Mouse (Mus musculus) lung, embryonic 15.5 days (tissue): ENCODE measurements at regions not wholly inside any gene's neighbourhood (a gene's known extent, or its start where the extent isn't known, plus 50 kb on each side); places are given as distances from the start of the nearest gene placed in this dataset.
"Not testable (repeated sequence)": the region's sequence is repeated elsewhere in the genome, so short reads cannot be mapped to it uniquely, and the experiment has no call there.

Experiments
- ATAC-seq: fragments of 200-750 bp; cut with Nextera tagmentation; 2 replicates; pipeline ENCODE4 v1.8.0; 2017; ENCODE audit warnings: moderate number of reproducible peaks, borderline replicate concordance; ENCODE audit not compliant: low FRiP score, low TSS enrichment; ENCODE audit errors: extremely low read depth
- H3K27ac ChIP-seq: fragments of 300-500 bp; sonication (generic); 2 replicates; pipeline ENCODE4 v1.5.1; 2015; ENCODE audit warnings: moderate library complexity, mild to moderate bottlenecking, inconsistent platforms
- H3K27me3 ChIP-seq: fragments of 300-500 bp; sonication (generic); 2 replicates; pipeline ENCODE4 v1.6.1; 2015; ENCODE audit warnings: inconsistent platforms
- H3K36me3 ChIP-seq: fragments of 300-500 bp; sonication (generic); 2 replicates; pipeline ENCODE4 v1.6.1; 2015; ENCODE audit warnings: inconsistent platforms
- H3K4me1 ChIP-seq: fragments of 300-500 bp; sonication (generic); 2 replicates; pipeline ENCODE4 v1.6.1; 2015; ENCODE audit warnings: inconsistent platforms
- H3K4me2 ChIP-seq: fragments of 300-500 bp; sonication (generic); 2 replicates; pipeline ENCODE4 v1.6.1; 2015; ENCODE audit warnings: inconsistent platforms, mild to moderate bottlenecking, moderate library complexity
- H3K4me3 ChIP-seq: fragments of 300-500 bp; sonication (generic); 2 replicates; pipeline ENCODE4 v1.5.1; 2015; ENCODE audit warnings: mild to moderate bottlenecking, inconsistent platforms
- H3K9ac ChIP-seq: fragments of 300-500 bp; sonication (generic); 2 replicates; pipeline ENCODE4 v1.6.1; 2015; ENCODE audit warnings: inconsistent platforms
- H3K9me3 ChIP-seq: fragments of 300-500 bp; sonication (generic); 2 replicates; pipeline ENCODE4 v1.6.1; 2016; ENCODE audit warnings: inconsistent platforms
- WGBS: fragments of 180-500 bp; shearing (Covaris S2); methylation state at CpG from one replicate; pipeline ENCODE4 v1.1.7; 2015; 5-methylcytosine and 5-hydroxymethylcytosine counted together

GRCm38 (mm10) chr12:5943346-5943925, 568.0 kb upstream of the Klhl29 start:
- no peaks in the 10 kb centered on the region for H3K9me3 ChIP-seq
- H3K9ac ChIP-seq: no peak overlapping the region
- WGBS: 82% methylated on average over 11 of the region's 11 CpGs
- ATAC-seq: no peak
- no peak overlapping the region for H3K27ac ChIP-seq
- no peak overlapping the region for H3K4me3 ChIP-seq
- H3K4me1 ChIP-seq: no peaks in the 10 kb centered on the region
- H3K36me3 ChIP-seq: no peaks in the 10 kb centered on the region
- H3K4me2 ChIP-seq: no peak overlapping the region
- no peaks in the 10 kb centered on the region for H3K27me3 ChIP-seq

DNA sequence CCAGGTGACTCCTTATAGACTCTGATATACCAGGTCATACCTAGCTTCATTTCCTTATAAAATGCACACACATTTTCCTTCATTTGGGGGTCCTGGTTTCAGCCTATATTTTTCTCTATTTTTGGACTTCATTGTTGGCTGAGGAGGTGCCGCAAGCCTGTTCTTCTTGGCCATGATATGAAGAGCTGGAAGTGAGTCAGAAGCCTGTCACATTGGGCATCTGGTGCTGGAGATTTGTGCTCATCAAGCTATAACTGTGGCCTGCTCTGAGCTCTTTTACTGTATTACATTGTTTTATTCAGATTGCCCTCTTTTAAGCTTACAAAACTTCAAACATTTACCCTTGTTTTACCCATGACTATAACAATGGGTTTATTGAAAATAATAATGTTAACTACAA, 545.8 kb upstream of the Klhl29 start:
- ATAC-seq: no peak
- WGBS: 85% methylated on average over 1 of the region's 1 CpGs
- Histone ChIP-seq H3K27ac (no peak overlapping the region), H3K4me3 (no peak overlapping the region), H3K27me3 (no peaks in the 10 kb centered on the region), H3K9ac (no peak overlapping the region), H3K4me2 (no peak overlapping the region), H3K36me3 (no peaks in the 10 kb centered on the region), H3K9me3 (no peaks in the 10 kb centered on the region), H3K4me1 (no peaks in the 10 kb centered on the region)

- H3K4me1 ChIP-seq: no peaks in the 10 kb centered on the region
- no peak overlapping the region for H3K27ac ChIP-seq
- no peak for ATAC-seq
- no peaks in the 10 kb centered on the region for H3K36me3 ChIP-seq
- H3K4me2 ChIP-seq: no peak overlapping the region
- H3K9me3 ChIP-seq: no peaks in the 10 kb centered on the region
- H3K27me3 ChIP-seq: no peaks in the 10 kb centered on the region
- no peak overlapping the region for H3K9ac ChIP-seq
- H3K4me3 ChIP-seq: no peak overlapping the region
- 66% methylated on average over 1 of the region's 1 CpGs for WGBS
Measured at GRCm38 (mm10) chr12:5918030-5918429, 542.5 kb upstream of the Klhl29 start.

DNA sequence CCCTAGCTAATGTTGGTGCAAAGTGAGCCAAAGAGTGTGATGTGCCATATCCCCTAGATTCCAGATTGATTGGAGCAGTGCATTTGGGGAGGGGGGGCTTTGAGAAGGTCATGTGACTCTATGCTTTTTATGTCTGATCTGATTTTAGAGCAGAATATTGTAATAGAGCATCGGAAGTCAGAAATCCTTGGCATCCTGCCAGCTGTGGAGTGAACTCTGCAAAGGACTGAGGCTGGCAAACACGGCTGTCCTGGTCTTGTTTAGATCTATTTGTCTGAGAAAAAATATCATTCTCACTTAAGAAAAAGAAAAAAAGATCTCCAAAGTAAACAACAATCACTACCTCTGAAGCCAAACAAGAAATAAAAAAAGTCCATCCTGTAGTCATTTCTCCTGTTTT, 530.8 kb upstream of the Klhl29 start:
- Histone ChIP-seq H3K9ac (no peak overlapping the region), H3K27ac (no peak overlapping the region), H3K4me2 (no peak overlapping the region), H3K27me3 (no peaks in the 10 kb centered on the region), H3K9me3 (no peaks in the 10 kb centered on the region), H3K4me3 (no peak overlapping the region), H3K4me1 (no peaks in the 10 kb centered on the region), H3K36me3 (no peaks in the 10 kb centered on the region)
- no peak for ATAC-seq
- WGBS: 27% methylated on average over 2 of the region's 2 CpGs

DNA sequence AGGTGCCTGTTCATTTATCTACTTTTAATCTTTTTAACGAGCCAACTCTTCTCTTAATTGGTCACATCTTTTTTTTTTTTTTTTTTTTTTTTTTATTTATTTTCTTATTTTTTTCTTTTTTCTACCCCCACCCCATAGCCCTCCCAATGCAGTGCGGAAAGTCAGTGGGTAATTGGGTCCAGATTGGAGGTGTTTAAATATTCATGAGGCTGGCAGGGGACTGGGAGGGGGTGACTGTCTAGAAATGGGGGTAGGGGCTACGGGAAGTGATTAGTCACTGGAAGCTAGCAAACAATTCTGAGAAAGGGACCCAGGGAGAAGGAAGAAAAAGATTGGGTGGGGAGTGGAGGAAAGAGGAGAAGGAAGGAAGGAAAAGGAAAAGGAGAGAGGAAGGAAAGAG, 516.3 kb upstream of the Klhl29 start:
- not testable (repeated sequence) for H3K27me3 ChIP-seq, H3K9me3 ChIP-seq, H3K4me1 ChIP-seq, H3K4me2 ChIP-seq, H3K9ac ChIP-seq, H3K27ac ChIP-seq, ATAC-seq, H3K4me3 ChIP-seq, H3K36me3 ChIP-seq
- WGBS: 63% methylated on average over 2 of the region's 3 CpGs

- Histone ChIP-seq H3K9ac (no peak overlapping the region), H3K9me3 (no peaks in the 10 kb centered on the region), H3K4me3 (no peak overlapping the region), H3K27me3 (no peaks in the 10 kb centered on the region), H3K27ac (no peak overlapping the region), H3K36me3 (no peaks in the 10 kb centered on the region), H3K4me1 (no peaks in the 10 kb centered on the region), H3K4me2 (no peak overlapping the region)
- no peak for ATAC-seq
Measured at GRCm38 (mm10) chr12:5866701-5867100, 491.2 kb upstream of the Klhl29 start.

- no peak overlapping the region for H3K27ac ChIP-seq
- H3K4me2 ChIP-seq: no peak overlapping the region
- H3K9ac ChIP-seq: no peak overlapping the region
- no peak for ATAC-seq
- H3K4me3 ChIP-seq: no peak overlapping the region
- no peaks in the 10 kb centered on the region for H3K36me3 ChIP-seq
- H3K4me1 ChIP-seq: no peaks in the 10 kb centered on the region
- WGBS: 74% methylated on average over 2 of the region's 2 CpGs
- H3K9me3 ChIP-seq: no peaks in the 10 kb centered on the region
- no peaks in the 10 kb centered on the region for H3K27me3 ChIP-seq
Measured at GRCm38 (mm10) chr12:5859795-5860194, 484.3 kb upstream of the Klhl29 start.

- no peaks in the 10 kb centered on the region for H3K27me3 ChIP-seq
- no peak overlapping the region for H3K27ac ChIP-seq
- WGBS: 49% methylated on average over 3 of the region's 3 CpGs
- no peak overlapping the region for H3K9ac ChIP-seq
- no peaks in the 10 kb centered on the region for H3K36me3 ChIP-seq
- H3K4me1 ChIP-seq: no peaks in the 10 kb centered on the region
- ATAC-seq: no peak
- H3K4me2 ChIP-seq: no peak overlapping the region
- H3K4me3 ChIP-seq: no peak overlapping the region
- no peaks in the 10 kb centered on the region for H3K9me3 ChIP-seq
Measured at GRCm38 (mm10) chr12:5856421-5856820, 480.9 kb upstream of the Klhl29 start.

- ATAC-seq: no peak
- Histone ChIP-seq H3K4me1 (no peaks in the 10 kb centered on the region), H3K36me3 (no peaks in the 10 kb centered on the region), H3K27ac (no peak overlapping the region), H3K4me2 (no peak overlapping the region), H3K9ac (no peak overlapping the region), H3K9me3 (no peaks in the 10 kb centered on the region), H3K4me3 (no peak overlapping the region), H3K27me3 (no peaks in the 10 kb centered on the region)
- WGBS: 47% methylated on average over 2 of the region's 2 CpGs
Measured at GRCm38 (mm10) chr12:5810427-5810826, 434.9 kb upstream of the Klhl29 start.

DNA sequence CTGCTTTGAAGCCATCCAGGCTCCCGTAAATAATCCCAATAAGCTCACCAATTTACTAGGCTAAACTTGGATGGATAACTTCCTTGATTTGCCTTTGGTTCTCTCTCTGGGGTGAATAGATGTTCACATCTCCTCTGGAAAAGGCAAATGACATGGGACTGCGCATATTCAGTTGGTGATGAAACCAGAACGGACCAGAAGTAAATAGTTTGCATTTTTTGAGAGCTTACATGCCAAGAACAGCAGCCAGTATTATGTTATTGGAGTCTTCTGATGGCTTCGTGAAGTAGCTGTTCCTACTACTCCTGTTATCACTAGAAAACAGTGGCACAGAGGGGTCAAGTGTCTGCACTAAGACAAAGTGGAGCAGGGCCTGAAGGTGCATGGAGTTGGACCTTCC, 434.5 kb upstream of the Klhl29 start:
- Histone ChIP-seq H3K4me2 (no peak overlapping the region), H3K9ac (no peak overlapping the region), H3K4me1 (no peaks in the 10 kb centered on the region), H3K9me3 (no peaks in the 10 kb centered on the region), H3K27me3 (no peaks in the 10 kb centered on the region), H3K36me3 (no peaks in the 10 kb centered on the region), H3K4me3 (no peak overlapping the region), H3K27ac (no peak overlapping the region)
- WGBS: 47% methylated on average over 4 of the region's 4 CpGs
- ATAC-seq: no peak

DNA sequence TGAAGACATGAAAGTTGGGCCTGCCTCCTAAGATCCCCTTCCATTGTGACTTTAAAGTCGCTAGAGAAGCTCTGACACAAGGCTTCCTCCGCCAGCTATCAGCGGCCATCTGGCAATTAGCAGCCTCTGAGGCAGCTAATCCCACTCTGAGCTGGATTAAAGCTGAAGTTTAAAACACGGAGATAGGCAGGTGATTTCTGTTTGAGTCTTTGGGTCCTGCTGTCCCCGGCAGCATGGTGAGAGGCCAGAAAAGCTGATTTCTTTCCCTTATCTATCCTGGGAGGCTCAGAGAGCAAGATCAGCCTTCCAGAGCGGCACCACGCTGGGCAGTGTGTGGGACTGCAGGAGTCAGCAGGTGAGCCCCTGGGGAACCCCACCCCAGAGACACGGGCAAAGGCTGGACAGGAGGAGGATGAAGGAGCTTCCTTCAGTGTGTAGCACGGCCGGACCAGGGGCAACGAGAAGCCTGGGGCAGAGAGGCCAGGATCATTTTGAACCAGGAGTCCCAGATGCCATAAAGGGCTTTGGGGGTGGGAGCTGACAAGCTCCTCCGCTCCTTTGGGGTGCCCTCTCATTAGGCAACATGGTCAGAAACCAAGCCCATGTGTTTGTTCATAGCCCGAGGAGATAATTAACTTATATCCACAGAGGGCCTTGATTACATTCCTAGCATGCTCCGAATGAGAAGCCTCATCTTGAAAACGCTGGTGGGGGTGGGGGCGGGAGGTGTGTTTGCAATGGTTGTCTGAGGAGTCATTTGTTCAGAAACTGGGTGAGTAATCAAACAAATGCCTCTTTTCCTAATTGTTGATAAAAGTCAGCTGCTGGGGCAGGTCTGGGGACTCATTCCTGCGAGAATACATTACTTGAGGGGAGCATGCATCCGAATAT, 432.8 kb upstream of the Klhl29 start:
- no peak overlapping the region for H3K4me2 ChIP-seq
- no peak overlapping the region for H3K9ac ChIP-seq
- H3K4me3 ChIP-seq: no peak overlapping the region
- H3K27ac ChIP-seq: no peak overlapping the region
- no peaks in the 10 kb centered on the region for H3K36me3 ChIP-seq
- H3K27me3 ChIP-seq: no peaks in the 10 kb centered on the region
- no peaks in the 10 kb centered on the region for H3K9me3 ChIP-seq
- no peak for ATAC-seq
- 17% methylated on average over 18 of the region's 18 CpGs for WGBS
- no peaks in the 10 kb centered on the region for H3K4me1 ChIP-seq

DNA sequence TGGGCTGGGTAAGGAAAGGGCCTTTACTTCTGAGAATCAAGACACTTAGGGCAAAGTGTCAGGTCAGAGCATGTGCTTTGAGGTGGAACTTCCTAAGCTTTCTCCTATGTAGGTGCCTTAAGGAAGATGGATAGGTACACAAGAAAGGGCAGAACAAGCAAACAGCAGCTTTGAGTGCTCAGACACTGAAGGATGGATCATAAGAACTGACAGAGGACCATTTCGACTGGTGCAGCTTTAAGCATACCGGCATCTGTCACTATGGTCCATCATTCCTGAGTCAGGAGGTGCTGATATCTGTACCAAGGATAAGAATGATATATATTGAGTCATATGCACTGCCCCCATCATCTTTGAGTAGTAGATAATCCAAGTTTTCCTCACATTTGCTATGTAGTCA, 430.2 kb upstream of the Klhl29 start:
- 53% methylated on average over 2 of the region's 2 CpGs for WGBS
- Histone ChIP-seq H3K4me3 (no peak overlapping the region), H3K9ac (no peak overlapping the region), H3K27ac (no peak overlapping the region), H3K4me1 (no peaks in the 10 kb centered on the region), H3K27me3 (no peaks in the 10 kb centered on the region), H3K36me3 (no peaks in the 10 kb centered on the region), H3K9me3 (no peaks in the 10 kb centered on the region), H3K4me2 (no peak overlapping the region)
- ATAC-seq: no peak
